Mouse (Mus musculus): ENCODE data around the gene Ccdc40. TPM values are rescaled to one million over a fixed set of nuclear protein-coding genes. Genes with fewer than 3 reads are reported as not detected.
A peak's percentile ranks its signal among the peaks of the same experiment; 100 is the strongest.

The Ccdc40 gene
- 1 to 10 TPM; 1.6 to 4.2 (median 3.3) TPM for polyA plus RNA-seq (2017; shearing (Covaris generic))

DNA sequence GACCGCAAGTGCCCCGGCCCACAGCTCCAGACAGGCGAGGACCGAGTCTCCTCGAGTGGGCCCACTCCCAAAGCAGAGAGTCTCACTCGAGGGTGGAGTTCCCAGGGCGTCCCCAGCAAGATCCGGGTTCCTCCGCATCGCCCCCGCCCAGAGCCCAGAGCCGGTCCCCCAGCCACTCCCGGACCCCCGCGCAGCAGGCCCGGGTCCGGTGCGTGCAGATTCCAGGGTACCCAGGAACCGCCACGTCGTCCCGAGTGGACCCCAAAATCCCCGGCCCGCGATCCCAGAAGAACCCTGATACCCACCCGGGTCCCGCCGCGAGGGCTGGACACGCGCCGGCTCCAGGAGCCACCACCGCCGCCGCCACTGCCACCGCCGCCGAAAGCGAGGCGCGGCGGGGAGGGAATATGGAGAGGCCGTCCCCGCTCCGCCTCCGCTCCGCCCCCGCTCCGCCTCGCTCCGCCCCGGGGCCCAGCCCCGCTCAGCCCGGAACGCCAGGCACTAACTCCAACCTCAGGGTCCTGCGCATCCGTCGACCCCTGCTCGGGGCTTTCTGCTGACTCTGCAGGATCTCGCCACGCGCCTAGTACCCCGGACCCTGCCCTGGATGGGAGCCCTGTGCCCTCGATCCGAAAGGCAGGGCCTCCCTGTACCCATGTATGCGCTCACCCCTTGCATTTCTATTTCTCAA is at the start of gene Ccdc40, which contains the start of gene Tbc1d16:
Gene Ccdc40, plus strand, starts transcription at position 482 of the 691 bp plus-strand sequence.
Gene Tbc1d16, minus strand, starts transcription at position 409 of the 691 bp plus-strand sequence.
- peak; percentile 65 for ATAC-seq

DNA sequence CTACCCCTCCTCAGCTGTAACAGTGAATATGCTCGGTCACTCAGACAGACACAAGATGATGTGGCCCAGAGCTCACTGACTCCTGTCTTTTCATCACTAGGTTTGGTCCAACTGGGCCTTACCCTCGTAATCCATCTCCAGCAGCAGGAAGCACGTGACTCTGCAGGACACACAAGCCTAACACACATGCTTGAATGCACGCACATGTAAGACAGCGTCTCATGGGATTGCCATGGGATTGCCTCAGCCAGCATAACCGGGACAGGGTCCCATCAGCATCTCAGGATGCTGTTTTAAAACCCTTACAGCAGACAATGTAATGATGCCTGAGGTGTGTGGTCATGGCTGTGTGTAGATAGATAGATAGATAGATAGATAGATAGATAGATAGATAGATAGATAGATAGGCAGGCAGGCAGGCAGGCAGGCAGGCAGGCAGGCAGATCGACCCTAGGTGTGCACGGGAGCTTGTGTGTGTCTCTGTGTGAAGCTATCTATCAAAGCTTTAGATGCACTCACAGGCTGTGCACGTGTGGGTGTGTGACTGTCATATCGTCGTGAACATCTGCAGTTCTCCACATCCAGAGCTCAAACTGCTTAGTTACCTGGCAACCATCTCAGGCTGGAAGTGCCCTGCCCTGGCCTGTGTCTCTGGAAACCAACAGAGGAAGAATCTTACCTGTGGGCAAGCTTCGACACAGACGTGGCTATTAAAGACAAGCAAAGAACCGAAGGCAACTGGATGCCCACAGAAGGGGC is 47.4 kb upstream of the Ccdc40 start:
- no peak for ATAC-seq

DNA sequence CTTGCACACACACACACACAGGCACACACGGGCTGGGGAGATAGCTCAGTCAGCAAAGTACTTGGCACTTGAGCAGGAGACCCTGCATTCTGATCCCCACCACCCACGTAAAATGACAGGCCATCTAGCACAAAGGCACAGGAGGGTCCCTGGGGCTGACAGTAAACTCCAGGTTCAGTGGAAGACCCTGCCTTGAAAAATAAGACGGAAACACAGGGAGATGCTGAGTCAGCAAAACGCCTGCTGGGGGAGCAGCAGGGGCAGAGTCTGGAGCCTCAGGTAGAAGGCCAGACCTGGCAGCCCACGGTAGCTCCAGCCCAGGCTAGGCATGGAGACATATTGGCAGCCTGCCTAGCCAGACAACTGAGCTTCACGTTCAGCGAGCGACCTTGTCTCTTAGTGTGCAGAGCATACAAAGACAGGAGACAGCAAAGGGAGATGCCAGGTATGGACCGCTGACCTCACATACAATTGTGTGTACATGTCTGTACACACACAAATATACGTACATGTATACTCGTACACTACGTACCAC is 46.4 kb upstream of the Ccdc40 start:
- no peak for ATAC-seq

DNA sequence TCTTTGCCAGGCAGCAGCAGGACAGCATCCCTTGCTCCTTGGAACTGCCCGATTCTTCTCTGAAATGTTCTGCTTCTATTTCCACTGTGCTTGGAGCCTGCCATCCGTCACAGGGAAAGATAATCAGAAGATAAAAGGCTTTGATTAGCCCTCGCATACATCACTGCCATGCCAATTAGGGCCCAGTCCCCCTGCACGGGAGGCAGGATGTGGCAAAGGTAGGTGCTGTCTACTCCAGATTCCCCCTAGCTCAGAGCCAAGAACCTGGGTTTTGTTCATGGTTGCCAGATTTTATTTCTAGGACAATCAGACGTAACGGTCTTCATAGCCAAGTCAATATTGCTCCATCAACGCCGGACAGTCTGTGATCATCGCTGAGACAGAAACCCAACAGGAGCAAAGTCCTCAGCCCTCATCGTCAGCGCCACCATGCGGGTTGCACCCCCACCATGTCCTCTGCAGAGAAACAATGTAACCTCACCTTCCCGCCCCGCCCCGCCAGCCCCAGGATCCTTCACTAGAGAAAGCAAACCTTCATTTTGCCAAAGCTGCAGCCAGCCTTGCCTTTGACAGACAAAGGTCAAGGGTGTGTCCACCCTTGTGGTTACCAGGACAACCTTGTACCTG is 44.6 kb upstream of the Ccdc40 start:
- ATAC-seq: peak; percentile 46

DNA sequence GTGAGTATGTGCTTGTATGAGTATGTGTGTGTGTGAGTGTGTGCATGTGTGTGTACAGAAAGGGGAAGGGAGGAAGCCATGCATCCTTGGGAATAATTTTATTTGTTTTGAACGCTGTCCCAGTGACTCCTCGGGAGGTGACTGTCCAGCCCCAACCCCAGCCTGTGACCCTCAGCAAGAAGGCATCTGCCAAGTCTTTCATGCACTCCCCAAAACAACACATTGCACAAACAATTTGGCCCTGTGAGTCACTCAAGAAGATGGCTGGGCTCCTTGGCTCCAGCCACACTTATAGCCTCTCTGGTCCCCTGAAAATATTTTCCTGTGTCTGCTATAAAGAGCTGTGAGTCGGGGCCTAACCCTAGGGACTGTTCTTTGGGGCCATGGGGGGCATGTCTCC is 42.0 kb upstream of the Ccdc40 start:
- no peak for ATAC-seq

DNA sequence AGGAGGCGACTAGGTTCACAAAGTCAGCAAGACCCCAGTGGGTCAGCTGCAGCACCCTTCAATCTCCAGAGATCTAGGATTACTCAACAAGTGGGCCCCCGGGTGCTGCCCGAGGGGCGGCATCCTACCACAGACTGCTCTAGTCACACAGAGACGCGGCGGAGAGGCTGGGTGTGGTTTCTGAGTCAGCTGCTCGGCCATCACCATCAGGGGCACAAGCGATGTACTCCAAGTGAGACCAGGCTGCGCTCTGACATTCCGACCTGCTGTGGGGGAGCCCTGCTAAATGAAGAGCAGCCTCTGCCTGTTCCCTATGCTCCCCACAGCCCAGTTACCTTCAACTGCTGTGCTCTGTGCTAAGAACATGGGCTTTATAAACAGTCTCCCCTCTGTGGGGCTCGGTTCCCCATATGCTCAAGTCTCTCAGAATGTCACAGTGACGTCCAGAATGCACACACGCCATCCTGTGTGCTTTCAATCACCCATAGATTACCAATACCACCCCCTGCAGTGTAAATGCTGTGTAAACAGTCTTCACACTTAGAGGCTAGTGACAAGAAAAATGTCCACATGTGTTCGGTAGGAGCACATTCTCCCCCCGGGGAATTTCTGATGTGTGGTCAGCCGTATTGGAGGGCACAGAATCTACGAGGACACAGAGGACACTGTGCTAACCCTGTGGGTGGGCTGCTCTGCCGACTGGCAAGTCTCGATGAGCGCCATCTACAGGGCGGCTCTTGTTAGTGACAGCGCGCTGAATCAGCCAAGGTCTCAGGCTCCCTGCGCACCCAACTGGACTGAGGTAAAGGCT is 41.2 kb upstream of the Ccdc40 start:
- peak; percentile 64 for ATAC-seq

DNA sequence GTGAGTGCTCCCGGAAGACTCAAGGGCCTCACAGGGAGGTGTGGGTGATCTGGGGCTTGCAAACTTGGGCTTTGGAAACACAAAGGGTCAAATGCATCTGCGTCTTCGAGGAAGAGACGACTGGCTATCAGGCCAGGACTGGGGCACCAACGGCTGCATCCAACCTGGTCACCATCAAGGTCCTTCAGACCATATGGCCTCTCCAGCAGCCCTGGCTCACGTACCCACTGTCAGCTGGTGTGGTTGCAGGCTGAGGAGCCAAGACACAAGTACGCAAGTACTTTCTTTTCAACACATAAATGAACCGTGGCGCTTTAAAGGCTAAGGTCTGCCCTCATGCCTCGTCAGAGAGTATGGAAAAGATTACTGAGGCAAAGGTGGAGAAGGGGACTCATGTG is 40.6 kb upstream of the Ccdc40 start:
- ATAC-seq: no peak

DNA sequence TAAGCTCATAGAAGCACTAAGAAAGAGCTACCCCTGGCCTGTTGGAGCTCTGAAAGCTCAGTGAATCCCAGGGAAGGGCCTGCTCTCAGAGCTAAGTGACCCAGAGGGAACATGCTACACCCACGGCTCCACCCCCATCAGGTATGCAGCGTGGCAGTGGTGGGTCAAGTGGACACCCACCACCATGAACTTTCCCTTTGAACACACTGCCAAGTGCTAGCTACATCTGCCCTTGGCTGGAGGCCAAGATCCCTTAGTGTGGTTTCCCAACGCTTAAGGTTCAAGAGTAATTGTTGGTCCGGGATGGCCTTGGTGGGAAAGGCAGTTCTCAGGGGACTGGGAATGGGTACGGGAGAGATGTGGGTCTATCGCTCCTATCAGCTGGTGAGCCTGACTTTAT is 40.0 kb upstream of the Ccdc40 start:
- ATAC-seq: no peak

DNA sequence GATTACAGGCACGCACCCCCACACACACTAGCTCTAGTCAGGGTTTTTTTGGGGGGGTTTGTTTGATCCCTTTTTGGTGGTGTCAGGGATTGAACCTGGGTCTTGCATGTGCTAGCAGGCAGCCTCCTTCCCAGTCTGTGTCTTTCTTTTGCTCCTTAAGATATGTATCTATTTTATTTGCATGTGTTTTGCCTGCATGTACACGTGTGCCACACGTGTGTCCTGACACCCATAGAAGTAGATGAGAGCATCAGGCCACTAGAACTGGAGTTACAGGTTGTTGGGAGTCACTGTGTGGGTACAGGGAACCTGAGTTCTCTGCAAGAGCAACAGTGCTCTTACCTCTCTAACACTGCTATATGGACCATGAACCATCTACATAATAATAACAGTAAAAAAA is 39.1 kb upstream of the Ccdc40 start:
- no peak for ATAC-seq

DNA sequence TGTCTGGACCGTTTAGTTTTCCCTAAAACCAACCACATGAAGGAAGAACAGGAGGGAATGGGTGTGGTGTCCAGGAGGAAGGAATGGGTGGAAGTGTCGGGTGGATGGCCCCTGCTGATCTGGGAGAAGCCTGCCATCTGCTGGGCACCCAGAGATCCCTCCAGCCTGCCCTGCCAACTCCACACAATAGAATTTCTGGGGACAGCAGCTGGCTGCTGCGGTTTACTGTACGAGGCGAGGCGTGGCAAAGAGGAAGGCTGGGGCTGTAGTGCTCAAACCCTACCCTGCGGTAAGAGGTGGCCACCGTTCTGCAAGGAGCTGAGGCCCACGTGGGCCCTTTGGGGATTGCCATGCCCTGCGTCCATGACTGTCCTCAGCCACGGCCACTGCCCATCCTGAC is 37.9 kb upstream of the Ccdc40 start:
- ATAC-seq: peak; percentile 58

DNA sequence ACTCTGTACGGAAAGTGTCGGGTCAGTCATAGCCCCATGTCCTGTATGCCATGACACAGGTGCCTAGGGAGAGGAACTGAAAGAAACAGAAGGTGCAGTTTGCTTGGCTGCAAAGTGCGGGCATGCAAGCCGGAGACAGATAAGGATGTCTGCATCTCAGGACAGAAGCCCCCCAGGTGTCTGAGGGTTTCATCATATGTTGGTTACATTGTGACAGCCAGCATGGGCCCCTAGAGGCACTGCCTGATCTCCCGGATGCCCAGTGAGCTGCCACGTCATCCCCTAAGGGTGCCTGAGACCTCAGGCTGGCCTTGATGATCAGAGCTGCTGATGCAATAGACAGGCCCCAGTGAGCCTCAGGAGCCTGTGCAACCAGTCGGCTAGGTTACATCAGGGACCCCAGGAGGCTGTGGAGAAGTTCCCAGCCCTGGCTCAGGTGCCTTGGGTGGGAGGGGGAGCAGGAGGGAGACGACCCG is 36.7 kb upstream of the Ccdc40 start:
- no peak for ATAC-seq

DNA sequence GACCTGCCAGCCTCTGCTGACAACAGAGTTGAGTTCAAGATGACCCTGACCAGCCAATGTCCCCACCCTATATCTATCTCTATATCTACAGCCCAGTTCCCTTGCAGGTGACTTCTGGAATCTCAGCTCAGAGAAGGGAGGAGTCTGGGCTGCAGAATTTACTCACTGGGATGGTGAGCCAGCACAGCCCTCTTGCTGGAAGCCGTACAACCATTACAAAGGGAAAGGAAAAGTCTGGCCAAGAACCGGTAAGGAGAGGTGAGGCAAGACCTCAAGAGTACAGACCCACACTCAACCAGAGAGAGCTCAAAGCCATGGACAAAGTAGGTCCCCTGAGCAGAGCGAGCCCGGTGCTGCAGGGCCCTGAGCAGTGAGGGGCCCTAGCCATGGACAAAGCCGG is 36.2 kb upstream of the Ccdc40 start:
- no peak for ATAC-seq

DNA sequence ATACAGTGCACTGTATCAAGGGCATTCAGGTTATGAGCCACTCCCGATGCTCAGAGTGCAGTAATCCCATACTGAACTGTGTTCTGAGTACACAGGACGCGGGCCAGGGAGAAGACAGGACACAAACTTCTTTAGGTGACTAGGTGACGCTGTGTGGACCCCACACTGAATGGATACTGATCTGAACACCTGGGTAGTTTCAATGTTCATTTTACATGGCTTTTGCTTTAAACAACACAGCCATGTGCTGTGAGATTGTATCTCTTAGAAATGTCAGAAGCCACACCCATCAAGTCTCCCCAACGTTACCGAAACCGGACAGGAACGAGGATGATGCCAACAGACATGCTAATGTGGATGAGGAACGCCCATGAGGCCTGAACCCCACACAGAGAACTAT is 35.8 kb upstream of the Ccdc40 start:
- ATAC-seq: no peak

DNA sequence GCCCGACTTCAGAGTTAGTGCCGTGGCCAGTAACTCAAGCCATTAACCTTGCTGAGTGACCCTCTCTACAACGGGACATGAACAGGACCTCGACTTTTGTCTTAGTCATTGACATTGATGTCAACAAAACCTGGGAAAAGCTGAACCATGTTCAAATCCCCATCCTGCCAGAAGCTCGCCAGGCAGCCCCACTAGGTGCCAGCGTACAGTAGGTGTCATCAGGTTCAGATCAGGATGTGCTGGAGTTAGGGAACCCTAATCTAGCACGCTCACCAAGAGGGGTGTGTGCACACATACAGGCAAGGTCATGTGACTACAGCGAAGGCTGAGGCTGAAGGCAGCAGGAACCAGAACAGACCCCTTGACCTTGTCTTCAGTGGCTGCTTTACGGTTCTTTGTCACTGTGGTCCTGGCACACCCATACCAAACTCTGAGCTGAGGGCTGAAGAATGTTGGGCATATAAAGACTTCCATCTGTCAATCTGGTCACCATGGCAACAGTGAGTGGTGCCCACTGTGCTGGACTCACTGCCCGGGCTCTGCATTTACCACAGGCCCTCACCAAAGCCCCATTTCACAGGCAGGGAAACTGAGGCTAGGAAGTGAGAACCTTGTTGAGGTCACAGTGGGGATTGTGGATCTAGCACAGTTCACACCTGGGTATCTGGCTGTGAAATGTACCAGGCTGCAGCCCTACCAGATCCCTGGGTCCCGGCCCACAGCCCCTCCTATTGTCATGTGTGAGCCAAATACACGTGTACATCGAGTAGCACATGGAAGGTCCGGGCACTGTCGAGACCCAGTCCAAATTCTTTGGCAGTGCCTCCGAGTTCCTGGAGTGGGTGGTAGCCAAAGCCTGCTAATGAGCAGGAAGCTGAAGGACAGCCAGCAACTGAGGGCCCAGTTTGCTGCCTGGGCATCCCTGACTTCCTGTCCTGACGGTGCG is 30.5 kb upstream of the Ccdc40 start:
- ATAC-seq: no peak

DNA sequence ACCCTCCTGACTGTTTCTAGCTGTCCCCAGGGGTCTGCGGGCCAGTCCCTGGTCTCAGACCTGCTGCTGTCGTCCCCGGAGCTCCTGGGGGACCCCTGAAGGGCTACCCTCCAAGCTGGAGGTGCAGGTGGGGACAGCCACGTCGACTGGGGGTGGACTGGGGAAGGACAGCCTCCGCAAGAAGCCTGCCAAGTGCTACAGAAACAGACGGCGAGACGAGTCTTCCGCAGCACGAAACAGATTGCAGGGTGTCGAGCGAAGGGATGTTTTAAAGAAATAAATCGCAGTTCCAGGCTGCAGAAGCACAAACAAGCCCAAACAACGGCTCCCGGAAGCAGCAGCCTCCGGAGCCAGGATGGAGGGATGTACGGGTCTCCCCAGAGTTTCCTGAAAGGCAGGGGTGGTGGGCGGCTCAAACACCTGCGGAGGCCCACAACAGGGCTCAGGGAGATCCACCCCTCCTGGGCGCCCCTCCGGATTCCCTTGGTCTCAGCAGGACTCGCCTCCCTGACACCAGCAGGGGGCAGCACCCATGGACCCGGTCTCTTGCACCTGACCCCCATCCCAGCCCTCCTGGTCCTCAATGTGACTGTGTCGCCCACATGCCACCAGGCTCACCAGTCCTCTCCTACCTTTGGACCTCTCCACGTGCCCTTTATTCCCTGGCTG is 29.7 kb upstream of the Ccdc40 start:
- ATAC-seq: no peak

DNA sequence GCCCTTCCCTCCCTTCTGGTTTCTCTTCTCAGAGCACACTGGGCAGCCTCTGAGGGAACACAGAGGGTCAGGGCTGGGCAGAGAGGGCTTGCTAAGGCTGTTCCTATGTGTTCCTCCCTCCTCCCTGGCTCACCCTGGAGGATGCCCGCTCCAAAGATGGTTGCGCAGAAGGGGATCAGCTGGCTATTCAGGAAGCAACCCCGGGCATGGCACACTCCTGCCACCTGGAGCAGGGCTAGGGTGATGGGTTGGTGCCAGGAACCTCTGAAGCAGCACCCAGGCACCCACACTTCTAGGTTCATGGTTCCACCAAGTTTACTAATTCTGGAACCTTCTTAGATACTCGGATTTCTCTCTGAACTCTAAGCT is 29.2 kb upstream of the Ccdc40 start:
- ATAC-seq: no peak

DNA sequence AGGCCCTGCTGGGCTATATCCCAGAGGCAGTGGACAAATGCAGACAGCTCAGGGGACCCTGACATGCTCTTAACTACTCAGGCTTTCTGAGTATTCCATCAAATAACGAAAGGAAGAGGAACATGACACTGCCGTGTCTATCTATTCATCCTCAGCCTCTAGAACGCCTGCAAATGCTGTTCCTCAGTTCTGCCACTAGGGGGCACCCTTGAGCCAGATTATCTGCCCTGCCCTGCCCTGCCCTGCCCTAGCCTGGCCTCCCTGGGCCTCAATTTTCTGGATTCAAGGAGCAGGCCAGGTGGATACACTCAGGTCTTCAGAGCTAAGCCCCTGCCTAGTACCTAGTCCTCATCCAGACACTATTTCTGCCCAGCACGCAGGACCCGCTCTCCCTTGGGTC is 24.9 kb upstream of the Ccdc40 start:
- no peak for ATAC-seq

DNA sequence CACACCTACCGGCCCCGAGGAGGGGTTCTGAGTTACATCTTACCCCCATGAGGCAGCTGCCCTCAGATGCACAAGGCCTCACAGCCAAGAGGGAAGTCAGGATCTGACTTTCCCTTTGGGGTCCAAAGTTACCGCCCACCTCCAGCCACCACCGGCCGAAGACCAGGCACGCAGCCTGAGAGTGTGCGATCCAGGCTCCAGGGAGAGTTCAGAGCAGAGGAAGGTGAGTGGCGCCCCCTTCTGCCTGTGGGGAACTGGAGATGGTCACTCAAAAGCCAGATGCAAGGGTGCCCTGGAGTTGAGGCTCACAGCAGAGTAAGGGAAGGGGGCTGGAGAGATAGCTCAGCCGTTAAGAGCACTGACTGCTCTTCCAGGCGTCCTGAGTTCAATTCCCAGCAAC is 22.6 kb upstream of the Ccdc40 start:
- ATAC-seq: no peak

DNA sequence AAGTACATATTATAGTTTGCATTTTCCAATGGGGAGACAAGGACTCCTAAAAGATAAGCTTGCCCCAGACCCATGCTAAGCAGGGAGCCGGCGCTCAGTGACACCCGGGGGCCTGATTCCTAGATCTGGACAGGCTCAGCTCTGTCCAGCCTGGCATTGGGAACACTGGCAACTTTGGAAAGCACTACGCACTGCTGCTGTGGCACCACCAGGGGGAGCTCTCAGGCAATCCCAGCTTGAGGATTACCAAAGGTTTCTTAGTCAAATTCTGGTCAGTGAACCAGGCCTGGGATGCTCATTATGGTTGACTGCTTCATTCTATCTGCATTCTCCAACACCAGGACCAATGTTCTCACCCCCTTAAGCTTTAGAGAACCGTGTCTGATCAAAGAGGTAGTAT is 21.8 kb upstream of the Ccdc40 start:
- no peak for ATAC-seq

DNA sequence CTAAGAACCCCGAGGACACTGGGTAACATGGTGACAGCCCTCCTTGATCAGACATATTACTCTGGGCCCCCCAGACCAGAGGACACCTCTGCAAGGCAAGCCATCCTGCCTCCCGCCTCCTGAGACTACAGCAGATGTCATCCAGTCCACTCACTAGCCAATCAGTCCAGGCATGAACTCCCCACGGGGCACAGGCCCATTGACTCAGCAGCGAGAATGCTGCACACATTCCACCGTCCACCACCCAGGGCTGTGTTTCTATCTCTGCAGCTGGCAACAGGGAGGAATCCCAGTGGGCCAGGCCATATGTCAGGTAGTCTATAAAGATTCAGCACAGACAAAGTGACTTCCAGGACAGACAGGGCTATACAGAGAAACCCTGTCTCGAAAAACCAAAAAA is 20.4 kb upstream of the Ccdc40 start:
- no peak for ATAC-seq

DNA sequence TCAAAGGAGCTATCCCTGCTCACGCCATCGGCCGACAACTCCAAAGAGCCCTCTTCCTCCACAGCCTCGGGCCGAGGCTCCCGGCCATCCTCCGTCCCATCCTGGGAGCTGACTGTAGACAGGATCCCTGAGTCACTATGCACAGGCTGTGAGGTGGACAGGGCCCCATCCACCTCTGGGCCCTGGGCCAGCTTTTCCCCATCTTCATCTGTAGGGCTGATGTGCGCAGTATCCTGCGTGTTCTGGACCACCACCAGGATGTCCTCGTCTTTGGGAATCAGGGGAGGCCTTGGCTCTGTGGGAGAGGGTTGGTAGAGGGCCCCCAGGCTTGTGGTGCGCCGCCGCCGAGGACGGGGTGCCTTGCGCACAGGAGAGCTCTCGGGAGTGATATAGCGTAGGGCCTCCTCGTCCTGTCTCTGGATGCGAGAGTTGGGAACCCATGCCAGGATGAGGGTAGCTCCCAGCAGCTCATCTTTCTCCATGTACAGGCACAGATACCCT is 19.5 kb upstream of the Ccdc40 start:
- ATAC-seq: no peak

Data from inflammation-experienced regulatory T-cells, adult 6 months (primary cell).